Mouse (Mus musculus): ENCODE data around the gene Nxph1.

Nxph1 gene

DNA sequence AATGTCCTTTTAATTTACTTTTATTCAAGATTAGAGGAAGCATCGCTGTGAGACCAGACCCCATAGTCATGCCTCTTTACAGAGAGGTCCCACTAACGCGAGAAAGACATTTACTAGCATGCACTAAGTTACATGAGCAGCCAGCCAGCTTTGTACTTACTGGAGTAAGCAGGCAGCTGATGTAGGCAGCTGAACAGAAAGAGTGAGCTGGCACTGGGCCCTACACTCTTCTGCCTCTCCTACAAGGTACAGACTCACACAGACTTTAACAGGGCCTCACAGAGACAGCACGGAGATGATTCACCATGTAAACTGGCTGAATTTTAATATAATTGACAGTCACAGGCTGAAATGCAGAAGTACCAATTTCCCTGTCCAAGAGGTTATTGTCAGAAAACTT is 11.6 kb downstream of the Nxph1 start:
- DNase-seq (ENCODE audit: low read depth, low spot score): no peak

DNA sequence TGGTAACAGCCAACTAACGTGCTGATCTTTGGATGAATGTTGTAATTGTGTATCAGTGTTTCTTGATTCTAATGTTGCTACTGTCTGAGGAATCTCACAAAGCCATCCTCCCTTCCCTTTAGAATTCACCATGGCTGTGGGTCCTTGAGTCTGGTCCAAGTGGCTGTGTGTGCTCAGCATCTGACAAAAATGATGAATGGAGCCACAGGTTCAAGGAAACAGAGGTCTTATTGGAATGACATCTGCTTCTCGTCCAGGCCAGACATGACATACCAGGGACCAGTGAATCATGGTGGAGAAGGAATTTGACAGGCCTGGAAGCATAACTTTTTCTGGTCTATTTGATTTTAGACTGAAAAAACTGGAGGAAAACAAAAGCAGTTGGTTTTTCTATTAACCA is 22.3 kb downstream of the Nxph1 start:
- DNase-seq (ENCODE audit: low read depth, low spot score): no peak

DNA sequence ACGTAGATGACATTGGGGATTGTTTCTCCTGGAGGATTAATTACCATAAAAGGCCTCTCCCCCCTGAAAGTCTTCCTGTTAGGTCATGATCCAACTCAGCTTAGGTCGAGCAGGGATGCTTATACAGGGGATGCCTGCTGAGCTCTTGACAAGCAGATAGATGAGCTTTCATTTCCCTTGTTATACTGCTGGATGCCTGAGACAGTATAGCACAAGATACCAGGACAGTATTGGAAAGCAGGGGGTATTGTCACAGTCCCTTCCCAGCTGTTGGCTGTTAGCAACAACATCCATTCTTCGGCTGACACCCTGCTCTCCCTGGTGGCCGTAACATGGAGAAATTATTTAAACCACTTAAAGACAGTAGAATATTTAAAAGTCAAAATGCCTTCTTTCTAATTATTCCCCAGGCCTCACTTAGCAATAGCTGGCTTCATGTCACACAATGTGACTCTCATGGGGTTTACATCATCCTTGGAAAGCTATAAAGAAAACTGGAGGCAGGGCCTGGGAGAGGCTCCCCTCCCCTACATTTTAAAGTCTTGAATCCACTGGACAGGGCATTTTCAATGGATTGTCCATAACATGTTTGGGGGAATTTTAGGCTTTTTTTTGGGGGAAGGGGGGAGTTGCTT is 31.1 kb downstream of the Nxph1 start:
- DNase-seq (ENCODE audit: low read depth, low spot score): no peak

DNA sequence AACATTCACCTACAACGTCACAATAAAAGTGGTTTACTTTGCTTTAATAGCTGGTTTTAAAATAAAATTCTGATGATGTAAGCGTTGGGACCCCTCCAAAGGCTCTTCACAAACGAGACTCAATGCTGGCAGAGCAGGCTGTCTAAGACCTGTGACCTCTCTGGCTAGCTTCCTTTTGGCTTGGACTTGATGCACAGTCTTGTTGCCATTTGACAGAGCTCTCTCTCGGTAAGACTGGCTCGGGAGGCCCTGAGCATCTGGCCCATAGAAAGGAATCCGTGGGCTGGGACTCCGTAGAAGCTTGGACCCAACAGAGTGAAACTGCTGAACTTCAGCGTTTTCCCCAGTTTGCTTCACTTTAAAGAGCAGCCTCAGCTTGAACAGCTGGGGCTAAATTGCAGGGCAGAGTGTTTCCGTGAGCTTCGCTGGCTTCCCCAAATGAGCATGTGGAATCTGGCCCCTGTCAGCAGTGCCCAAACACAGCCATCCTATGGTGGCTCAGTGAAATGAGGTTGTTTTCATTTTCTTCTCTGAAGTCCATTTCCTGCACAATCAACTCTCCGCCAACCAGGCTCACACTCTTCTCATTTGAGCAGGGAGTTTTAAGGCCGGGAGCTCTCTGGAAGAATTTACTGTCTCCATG is 48.2 kb downstream of the Nxph1 start:
- DNase-seq (ENCODE audit: low read depth, low spot score): no peak

DNA sequence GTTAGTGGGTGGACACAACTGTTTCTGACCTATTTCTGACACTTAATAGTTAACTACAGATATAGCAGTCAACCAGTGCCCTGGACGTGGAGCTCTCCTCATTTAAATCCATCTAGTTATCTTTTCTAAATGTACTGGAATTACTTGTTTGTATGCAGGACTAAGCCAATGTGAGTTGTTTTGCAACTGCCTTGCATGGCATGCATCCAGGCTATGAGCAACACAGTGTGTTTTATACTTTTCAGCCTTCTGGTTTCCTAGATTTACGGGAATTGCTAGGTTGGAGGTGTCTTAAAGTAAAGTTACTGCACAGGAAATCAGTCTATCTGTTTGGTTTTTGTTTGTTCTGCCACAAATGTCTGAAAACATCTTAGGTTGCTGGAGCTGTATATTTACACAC is 49.1 kb downstream of the Nxph1 start:
- no peak for DNase-seq (ENCODE audit: low read depth, low spot score)

DNA sequence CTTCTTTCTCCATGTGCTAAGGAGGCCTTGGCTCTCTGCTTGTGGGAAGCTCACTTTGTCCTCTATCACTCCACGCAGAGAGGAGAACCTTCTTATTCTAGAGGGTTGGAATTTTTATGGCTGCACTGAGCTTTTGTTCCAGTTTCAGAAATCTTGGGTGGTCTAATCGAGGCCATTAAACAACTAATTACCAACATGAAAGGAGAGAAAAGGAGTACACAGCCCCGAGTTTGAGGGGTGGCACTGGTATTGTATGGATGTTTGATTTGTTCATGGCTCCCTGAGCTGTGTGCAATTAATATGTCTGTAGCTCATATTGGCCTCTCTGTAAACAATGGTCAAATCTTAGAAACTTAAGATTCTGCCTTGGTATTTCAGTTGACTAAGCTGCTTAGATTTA is 54.5 kb downstream of the Nxph1 start:
- DNase-seq (ENCODE audit: low read depth, low spot score): no peak

DNA sequence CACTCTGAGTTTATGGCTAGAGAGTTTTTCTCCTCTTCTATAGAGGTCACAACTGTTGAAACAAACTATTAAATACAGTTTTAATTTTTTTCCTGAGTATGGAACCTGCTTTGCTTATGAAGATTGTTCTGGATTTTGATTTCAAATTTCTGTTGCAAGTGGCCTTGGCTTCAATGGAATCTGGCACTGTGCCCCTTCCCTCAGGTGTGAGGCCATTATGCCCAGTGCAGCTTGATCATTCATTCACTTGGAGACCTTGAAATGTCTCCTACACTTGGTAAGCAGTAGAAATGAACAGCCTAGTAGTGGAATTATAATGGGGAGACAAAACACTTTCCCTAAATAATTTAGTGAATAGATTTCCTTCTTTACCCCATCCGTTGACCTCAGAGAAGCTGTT is 78.4 kb downstream of the Nxph1 start:
- DNase-seq (ENCODE audit: low read depth, low spot score): no peak

DNA sequence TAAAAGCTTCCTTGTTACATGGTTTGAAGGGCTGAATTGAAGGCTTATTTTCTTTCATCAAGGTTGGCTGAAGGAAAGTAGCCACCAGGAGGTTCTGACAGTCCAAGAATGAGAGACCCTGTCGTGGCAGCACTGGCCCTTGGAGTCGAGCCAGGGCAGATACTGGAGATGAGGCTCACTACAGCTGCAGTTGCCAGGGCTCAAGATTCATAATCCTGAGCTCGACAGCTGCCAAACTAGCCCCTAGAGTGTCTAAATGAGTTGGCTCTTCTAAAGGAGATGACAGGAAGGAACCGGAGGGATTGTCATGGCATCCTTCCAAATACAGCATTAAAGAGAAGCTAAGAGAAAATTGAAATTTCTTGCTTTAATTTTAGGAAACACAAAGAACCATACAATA is 78.9 kb downstream of the Nxph1 start:
- no peak for DNase-seq (ENCODE audit: low read depth, low spot score)

DNA sequence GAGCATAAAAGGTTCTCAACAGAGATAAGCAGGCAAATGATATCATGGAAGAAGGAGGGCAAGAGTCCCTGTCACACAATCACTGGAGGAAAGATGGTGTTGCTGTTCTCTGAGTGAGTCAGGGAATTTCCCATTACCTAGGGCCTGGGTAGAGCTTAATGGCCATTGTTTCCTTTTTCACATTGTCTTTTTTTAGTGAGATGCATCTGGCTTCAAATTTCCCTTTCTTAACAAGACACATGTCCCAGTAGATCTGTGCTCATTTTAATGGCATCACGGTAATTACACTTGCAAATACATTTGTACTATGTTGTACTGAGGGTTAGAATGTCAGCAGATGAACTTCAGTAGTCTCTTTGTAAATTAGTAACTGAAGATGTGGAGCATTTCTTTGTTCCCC is 80.3 kb downstream of the Nxph1 start:
- DNase-seq (ENCODE audit: low read depth, low spot score): no peak

DNA sequence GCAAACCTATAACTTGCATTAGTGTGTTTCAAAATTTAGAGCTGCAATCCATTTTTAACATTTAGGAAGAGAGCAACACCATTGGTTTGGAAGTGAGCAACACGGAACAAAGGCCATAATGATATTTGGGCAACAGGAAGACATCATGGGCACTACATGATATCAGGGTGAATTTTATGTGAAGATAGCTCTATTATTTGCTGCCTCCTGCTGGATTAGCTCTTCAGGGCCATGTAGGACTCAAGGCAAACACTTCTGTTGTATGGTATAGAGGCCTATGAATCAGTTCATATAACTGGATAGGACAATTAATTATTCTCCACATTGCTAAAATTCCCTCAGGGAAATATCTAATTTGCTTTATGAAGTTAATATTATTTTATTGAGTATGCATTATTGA is 91.1 kb downstream of the Nxph1 start:
- DNase-seq (ENCODE audit: low read depth, low spot score): no peak

DNA sequence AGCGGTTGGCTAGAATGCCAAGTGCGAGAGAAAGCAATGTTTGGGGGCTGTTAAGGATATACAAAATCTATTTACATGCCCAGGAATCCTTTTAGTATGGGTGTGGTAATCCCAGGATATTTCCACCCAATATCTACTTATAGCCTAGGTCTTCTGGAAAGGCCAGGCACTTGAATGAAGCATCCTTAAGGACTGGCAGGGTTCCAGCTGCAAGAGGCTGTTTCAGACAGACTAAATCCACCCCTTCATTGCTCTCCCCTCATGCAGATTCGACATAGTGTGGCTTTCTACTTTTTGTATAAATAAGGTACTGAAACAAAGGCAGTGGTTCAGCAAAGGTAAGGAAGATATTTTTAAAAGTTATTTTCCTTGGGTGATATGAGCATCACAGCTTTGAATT is 92.8 kb downstream of the Nxph1 start:
- no peak for DNase-seq (ENCODE audit: low read depth, low spot score)

DNA sequence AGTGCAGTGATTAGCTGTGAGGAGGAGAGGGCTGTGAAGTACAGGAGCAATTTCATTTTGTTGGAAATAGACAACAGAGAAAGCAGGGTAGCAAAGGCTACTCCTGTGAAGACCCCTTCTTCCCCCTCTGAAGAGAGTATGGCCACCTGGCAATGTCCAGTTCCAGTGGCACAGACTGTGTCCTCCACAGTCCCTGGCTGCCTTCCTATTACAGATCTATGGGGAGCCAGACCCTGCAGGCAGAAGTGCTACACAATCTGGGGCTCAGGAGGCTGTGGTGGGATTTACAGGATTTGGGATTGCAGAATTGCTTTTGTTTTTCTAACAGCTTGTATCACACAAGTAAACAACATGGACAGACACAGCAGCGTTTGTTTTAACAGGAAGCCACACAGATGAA is 94.2 kb downstream of the Nxph1 start:
- no peak for DNase-seq (ENCODE audit: low read depth, low spot score)

DNA sequence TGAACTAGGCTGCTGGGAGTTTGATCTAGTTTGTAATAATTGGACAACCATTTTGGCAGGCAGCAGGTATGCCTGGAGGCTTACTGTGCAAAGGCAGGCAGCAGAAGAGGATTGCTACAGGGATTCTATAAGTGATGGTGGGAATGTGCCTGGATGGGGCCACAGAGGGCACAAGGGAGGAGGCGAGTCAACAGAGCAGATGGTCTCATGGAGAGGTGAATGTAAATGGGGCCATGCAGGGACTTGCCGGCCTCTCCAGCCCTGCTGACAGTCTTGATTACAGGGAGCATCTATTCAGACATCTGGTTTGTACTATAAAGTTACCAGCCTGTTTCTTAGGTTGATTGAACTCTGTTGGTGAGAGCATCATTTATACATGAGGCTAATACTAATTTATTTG is 98.6 kb downstream of the Nxph1 start:
- no peak for DNase-seq (ENCODE audit: low read depth, low spot score)

DNA sequence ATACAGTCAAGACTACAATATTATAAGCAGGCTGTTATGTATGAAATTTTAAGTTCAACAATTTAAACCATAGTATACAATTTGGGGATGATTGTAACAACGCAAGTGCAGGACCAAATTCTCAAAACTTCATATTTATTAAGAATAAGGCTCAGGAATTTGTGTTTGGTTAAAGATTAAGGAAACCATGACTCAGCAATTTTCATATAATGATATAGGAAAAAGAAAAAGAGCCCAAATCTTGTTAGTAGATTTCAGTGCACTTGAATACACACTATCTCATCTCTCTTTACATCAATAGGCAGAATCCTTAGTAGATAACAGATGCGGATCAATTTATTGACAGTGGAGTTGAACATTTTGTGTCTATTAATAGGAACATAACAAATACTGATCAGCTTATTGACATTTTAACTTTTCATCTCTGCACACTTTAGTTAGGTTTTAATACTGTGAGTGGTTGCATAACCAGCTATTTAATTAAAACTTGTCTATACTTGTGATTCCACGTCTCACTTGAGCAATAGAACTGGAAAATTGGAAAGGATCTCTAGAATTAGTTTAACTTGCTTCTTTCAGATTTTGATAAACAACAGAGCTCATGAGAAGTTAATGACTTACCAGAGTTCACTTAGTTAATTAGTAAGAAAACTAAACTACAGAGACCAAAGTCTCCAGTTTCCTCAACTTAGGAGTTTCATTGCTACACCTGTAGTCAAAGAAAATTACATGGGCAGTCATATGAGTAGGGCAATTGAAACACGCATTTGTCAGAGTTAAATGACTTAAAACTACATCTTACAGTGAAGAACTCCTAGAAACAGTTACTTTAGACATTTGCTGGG is 113.3 kb downstream of the Nxph1 start:
- no peak for DNase-seq (ENCODE audit: low read depth, low spot score)

DNA sequence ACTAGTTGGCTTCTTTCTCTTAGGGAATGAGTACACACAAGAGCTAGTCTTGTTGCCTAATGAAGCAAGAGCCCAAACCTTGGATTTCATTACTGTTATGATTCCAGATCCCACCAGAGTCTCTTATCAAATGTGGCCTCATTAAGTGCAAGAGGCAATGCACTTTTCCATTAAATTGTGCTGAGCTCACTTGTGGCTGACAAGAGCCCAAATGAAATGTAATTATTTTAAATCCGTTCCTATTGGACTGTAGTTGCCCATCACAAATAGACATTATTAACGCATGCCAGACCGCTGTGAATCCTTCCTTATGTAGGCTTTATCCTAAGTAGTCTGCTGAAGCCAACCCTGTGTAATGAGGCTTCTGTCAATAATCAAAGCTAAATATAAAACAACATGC is 118.2 kb downstream of the Nxph1 start:
- DNase-seq (ENCODE audit: low read depth, low spot score): no peak

DNA sequence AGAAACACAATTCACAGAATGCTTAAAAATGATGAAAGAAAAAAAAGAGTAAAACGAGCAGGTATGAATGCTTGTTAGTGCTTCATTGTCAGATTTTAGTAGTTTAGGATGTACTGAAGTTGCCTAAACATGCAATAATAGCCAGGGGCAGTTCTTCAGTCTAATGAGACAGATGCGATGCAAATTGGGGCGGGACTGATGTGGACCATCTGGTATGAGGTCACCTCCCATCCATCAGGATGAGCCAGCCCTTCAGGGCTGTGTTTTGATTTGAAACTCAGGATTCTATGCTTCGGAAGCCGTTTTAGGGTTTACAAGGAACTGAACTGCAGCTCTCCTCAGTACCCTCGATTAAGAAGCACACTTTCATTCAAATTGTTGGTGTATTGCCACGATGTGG is 121.7 kb downstream of the Nxph1 start:
- no peak for DNase-seq (ENCODE audit: low read depth, low spot score)

DNA sequence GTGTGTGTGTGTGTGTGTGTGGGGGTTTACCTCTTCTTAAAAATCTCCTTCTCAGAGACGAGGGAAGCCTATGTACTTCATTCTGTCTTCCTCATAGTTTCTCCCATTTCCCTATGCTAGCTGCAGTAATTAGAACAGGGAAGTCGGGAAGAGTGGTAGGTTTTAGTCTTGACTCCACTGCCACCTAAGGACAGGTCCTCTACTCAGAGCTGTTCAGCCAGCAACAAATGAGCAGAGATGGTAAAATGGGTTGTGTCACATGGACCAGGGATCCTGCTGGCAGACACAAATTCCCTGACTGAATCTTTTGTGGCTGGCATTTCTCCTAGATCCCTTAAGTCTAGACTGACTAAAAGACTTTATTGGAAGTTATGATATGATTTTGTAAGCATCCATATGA is 128.2 kb downstream of the Nxph1 start:
- DNase-seq (ENCODE audit: low read depth, low spot score): no peak

DNA sequence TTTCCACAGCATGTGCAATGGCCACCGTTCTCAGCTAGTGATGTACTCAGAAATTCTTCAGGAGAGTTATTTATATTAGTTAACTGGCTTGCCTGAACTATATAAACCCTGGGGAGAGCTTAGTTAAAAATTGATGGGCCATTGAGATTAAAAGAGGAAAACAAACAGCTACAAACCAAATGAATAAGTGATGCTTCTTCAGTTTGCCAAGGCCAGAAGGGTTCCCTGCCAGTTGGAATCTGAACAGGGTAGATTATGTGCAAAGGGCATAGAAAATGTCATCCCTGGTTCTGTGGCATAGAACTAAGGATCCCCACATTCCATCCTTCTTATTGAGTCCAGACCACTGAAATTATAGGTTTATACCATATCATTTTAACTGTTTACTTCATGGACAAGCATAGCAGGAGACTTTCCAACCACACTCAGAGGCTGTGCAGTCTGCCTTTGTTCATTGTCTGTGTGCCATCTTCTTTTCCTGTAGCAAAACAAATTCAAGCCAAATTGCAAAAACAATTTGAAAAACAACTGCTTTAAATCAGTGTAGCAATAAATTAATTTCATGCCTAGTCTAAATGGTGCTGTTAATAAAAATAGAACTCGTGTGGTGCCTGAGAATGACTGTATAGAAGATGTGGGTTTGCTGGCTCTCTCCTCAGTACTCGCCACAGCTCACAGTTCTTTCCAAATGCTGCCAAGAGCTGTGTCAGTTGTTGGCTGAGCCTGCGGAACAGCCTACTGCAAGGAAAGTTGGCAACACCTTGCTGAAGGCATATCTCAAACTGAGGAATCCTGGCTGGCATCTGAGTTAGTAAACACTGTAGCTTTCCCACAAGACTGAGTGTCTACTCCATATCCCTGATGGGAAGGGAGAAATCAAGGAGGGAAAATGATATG is 129.8 kb downstream of the Nxph1 start:
- no peak for DNase-seq (ENCODE audit: low read depth, low spot score)

DNA sequence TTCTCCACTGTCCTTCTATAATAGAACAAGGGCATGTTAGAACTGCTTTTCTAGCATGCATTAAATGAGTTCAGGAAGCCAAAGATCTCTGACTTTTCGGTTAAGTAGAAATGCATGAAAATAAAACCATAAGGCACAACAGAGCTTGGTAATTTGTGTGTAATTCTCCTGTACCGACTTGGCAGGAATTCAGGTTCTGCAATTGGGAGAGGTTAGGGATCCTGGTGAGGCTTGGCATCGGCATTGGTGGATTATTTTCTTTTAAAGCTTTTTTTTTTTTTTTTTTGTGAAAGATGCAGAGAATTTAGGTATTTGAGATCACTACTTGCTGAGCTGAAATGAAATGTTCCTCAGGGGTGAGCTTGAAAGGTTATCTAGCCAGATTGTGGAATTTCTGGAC is 135.6 kb downstream of the Nxph1 start:
- no peak for DNase-seq (ENCODE audit: low read depth, low spot score)

DNA sequence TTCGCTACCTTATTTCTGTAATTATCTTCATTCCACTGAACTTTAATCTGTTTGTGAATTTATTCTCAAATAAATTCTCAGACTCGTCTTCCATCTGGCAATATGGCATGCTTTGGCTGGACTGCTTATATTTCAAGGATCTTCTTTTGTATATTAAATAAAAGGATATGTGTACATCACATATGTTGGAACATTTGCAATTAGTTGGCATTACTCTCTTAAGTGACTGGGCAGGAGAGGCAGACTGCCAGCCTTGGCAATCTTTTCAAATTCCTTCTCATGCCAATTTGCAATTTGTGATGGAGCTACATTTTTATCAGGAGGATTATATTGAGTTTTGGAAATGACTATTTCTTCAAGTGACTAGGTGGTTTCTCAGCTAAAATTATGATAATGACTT is 149.1 kb downstream of the Nxph1 start:
- DNase-seq (ENCODE audit: low read depth, low spot score): no peak

DNA sequence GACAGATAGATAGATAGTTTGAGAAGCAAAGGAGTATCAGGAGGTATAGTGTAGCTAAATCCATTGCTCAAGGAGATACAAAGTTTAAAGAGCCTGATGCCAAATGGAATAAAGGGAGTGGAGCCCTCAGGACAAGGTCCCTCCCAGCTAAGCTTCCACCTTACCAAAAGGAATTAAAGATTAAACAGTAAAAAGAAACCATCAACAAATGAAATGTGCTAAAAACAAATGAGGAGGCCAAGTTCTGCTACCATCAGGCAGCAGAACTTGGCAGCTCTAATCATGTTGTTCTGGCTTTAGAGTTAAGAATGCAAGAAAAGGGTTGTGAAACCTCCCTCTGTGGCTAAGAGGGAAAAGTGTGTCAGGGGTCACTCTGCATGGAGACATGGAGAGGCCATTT is 159.1 kb downstream of the Nxph1 start:
- DNase-seq (ENCODE audit: low read depth, low spot score): no peak

DNA sequence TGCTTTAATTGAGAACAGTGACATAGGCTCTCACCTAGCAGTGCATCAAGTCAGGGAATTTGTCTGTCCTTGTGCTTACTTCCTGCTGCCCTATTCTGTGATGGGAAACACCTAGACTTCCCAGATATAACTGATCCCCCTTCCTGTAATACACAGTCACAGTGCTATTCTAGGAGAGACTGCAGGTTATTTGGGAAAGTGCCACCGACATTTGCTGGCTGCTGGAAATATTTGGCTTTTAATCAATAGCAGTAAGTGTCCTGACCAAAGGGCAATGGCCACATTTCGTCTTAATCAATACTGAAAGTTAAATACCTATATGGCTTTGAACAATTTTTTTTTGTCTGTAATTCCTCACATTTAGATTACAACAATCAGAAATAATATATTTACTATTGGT is 170.9 kb downstream of the Nxph1 start:
- DNase-seq (ENCODE audit: low read depth, low spot score): no peak
